Mouse (Mus musculus) frontal cortex, postnatal 25 days (tissue): Measurements from ENCODE around the gene Sugp2.
A peak's percentile ranks its signal among the peaks of the same experiment; 100 is the strongest.
"Not testable (repeated sequence)": the region's sequence is repeated elsewhere in the genome, so short reads cannot be mapped to it uniquely, and the experiment has no call there.

Source experiments
- DNase-seq, 2 experiments: peaks; one replicate each; pipeline ENCODE4 v3.0.0; 2022; ENCODE audit warnings: low spot score in 2 of 2

The Sugp2 gene

GRCm38 (mm10) chr8:70234080-70234780 lies at the start of gene Sugp2, which contains the start of gene Armc6:
Gene Sugp2 (plus strand): TSS chr8:70234226.
Gene Armc6 (minus strand): TSS chr8:70234466.
- peak; percentile 91 to 93 for DNase-seq

- DNase-seq: no peak
Measured at GRCm38 (mm10) chr8:70188707-70189106, 45.3 kb upstream of the Sugp2 start.

- no peak for DNase-seq
Measured at GRCm38 (mm10) chr8:70193238-70193637, 40.8 kb upstream of the Sugp2 start.

GRCm38 (mm10) chr8:70194191-70194590 lies 39.8 kb upstream of the Sugp2 start:
- no peak for DNase-seq

- no peak for DNase-seq
Measured at GRCm38 (mm10) chr8:70195762-70196161, 38.3 kb upstream of the Sugp2 start.

GRCm38 (mm10) chr8:70197603-70198002 lies 36.4 kb upstream of the Sugp2 start:
- DNase-seq: no peak

GRCm38 (mm10) chr8:70200098-70200681 lies 33.8 kb upstream of the Sugp2 start:
- peak; percentile 22 to 50 for DNase-seq

GRCm38 (mm10) chr8:70201417-70201816 lies 32.6 kb upstream of the Sugp2 start:
- DNase-seq: no peak

GRCm38 (mm10) chr8:70203072-70203471 lies 31.0 kb upstream of the Sugp2 start:
- no peak for DNase-seq

- no peak for DNase-seq
Measured at GRCm38 (mm10) chr8:70204757-70205156, 29.3 kb upstream of the Sugp2 start.

- no peak for DNase-seq
Measured at GRCm38 (mm10) chr8:70208130-70208529, 25.9 kb upstream of the Sugp2 start.

- peak in 1 of 2 experiments; percentile 44 for DNase-seq
Measured at GRCm38 (mm10) chr8:70210538-70210937, 23.5 kb upstream of the Sugp2 start.

GRCm38 (mm10) chr8:70211275-70211674 lies 22.8 kb upstream of the Sugp2 start:
- no peak for DNase-seq

- DNase-seq: peak in 1 of 2 experiments; percentile 36
Measured at GRCm38 (mm10) chr8:70211726-70212111, 22.3 kb upstream of the Sugp2 start.

- DNase-seq: peak; percentile 90 to 96
Measured at GRCm38 (mm10) chr8:70212112-70213055, 21.6 kb upstream of the Sugp2 start, which contains the start of gene Slc25a42. Gene Slc25a42 (minus strand): TSS chr8:70212305.

- DNase-seq: no peak
Measured at GRCm38 (mm10) chr8:70214411-70214810, 19.6 kb upstream of the Sugp2 start.

- no peak for DNase-seq
Measured at GRCm38 (mm10) chr8:70215092-70215491, 18.9 kb upstream of the Sugp2 start.

GRCm38 (mm10) chr8:70216161-70216560 lies 17.9 kb upstream of the Sugp2 start:
- DNase-seq: not testable (repeated sequence)

- DNase-seq: peak; percentile 32 to 55
Measured at GRCm38 (mm10) chr8:70216566-70216965, 17.5 kb upstream of the Sugp2 start.

- DNase-seq: no peak
Measured at GRCm38 (mm10) chr8:70217441-70217840, 16.6 kb upstream of the Sugp2 start.

GRCm38 (mm10) chr8:70219107-70219684 lies 14.8 kb upstream of the Sugp2 start:
- no peak for DNase-seq
